11 mouse cellular contexts compared by ENCODE assay signal in genomic region chr8:118639606-118640005, GRCm38 (mm10).
A peak's percentile ranks its signal among the peaks of the same experiment; 100 is the strongest.
DNase-seq lines count a peak whose midpoint lies in the region; ATAC-seq and TF ChIP-seq lines count a peak whose summit lies in the region.
"Had no signal": no experiment of that assay in that cellular context is flagged by ENCODE, and none has a peak within 500 bp of the region (broad histone marks: within the 10 kb centered on the region; RNA-seq: fewer than 3 reads in every experiment).

No protein-coding gene starts in this region.

- no peak overlapping the region for H3K27ac ChIP-seq in forebrain, embryonic 14.5 days (ENCODE audit: low read depth, low read length)
- no peak overlapping the region for H3K27ac ChIP-seq in forebrain, embryonic 13.5 days
- H3K27ac ChIP-seq: heart, adult 2 months; lung, embryonic 15.5 days had no signal

- 75% methylated on average over 8 of the region's 8 CpGs for WGBS in forebrain, embryonic 14.5 days
- whole genome bisulfite sequencing in forebrain, embryonic 13.5 days = 88% methylated on average over 8 of the region's 8 CpGs

- H3K4me1 ChIP-seq in forebrain, embryonic 14.5 days (ENCODE audit: control insufficient read depth, insufficient read depth, low read length) = no peaks in the 10 kb centered on the region
- no peaks in the 10 kb centered on the region for H3K4me1 ChIP-seq in forebrain, embryonic 13.5 days
- H3K4me1 ChIP-seq: lung, embryonic 15.5 days had no signal

- ATAC-seq in forebrain, embryonic 14.5 days = no peak
- no peak for ATAC-seq in forebrain, embryonic 13.5 days

- H3K9ac ChIP-seq in forebrain, embryonic 14.5 days (ENCODE audit: low read length) = no peak overlapping the region
- no peak overlapping the region for H3K9ac ChIP-seq in forebrain, embryonic 13.5 days
- H3K9ac ChIP-seq: lung, embryonic 15.5 days had no signal

- H3K4me3 ChIP-seq in forebrain, embryonic 14.5 days (ENCODE audit: low read depth, low read length) = no peak overlapping the region
- no peak overlapping the region for H3K4me3 ChIP-seq in forebrain, embryonic 13.5 days
- H3K4me3 ChIP-seq: erythroblast, embryonic 14.5 days; heart, adult 2 months; lung, embryonic 15.5 days had no signal

- no peak overlapping the region for H3K4me2 ChIP-seq in forebrain, embryonic 14.5 days (ENCODE audit: low read length)
- no peak overlapping the region for H3K4me2 ChIP-seq in forebrain, embryonic 13.5 days
- H3K4me2 ChIP-seq: lung, embryonic 15.5 days had no signal

- DNase-seq in forebrain, embryonic 14.5 days (ENCODE audit: low spot score) = peak; percentile 62
- DNase-seq in kidney, postnatal 10 days = peak; percentile 14
- DNase-seq in kidney, adult 11 months = no peak
- DNase-seq in brain, embryonic 14.5 days (ENCODE audit: low read depth) = peak; percentile 75
- DNase-seq in gonadal fat pad, adult 2 months (ENCODE audit: low read depth) = peak; percentile 14
- no peak for DNase-seq in ovary, adult 18-20 months (ENCODE audit: low spot score)
- DNase-seq in layer of hippocampus, postnatal 14 days (ENCODE audit: low spot score in 2 of 2) = no peak

- no peak for TF ChIP-seq CTCF in brain, embryonic 14.5 days (IDR thresholded peaks at IDR 0.05; ENCODE audit: borderline replicate concordance, extremely low read depth, insufficient read depth, insufficient read length)

- no peaks in the 10 kb centered on the region for H3K9me3 ChIP-seq in forebrain, embryonic 14.5 days (replicated peaks; ENCODE audit: control insufficient read depth, low read length)
- no peaks in the 10 kb centered on the region for H3K9me3 ChIP-seq in forebrain, embryonic 13.5 days (replicated peaks)
- H3K9me3 ChIP-seq: lung, embryonic 15.5 days had no signal

- no peak for TF ChIP-seq POLR2A in brain, embryonic 14.5 days (IDR thresholded peaks at IDR 0.05; ENCODE audit: borderline replicate concordance, extremely low read depth, insufficient read depth, insufficient read length, poor library complexity, severe bottlenecking)

- H3K27me3 ChIP-seq in forebrain, embryonic 14.5 days (replicated peaks; ENCODE audit: control insufficient read depth, insufficient read depth, low read length) = no peaks in the 10 kb centered on the region
- no peaks in the 10 kb centered on the region for H3K27me3 ChIP-seq in forebrain, embryonic 13.5 days
- H3K27me3 ChIP-seq: lung, embryonic 15.5 days had no signal

- H3K36me3 ChIP-seq in forebrain, embryonic 14.5 days (ENCODE audit: control insufficient read depth, insufficient read depth, low read length) = no peaks in the 10 kb centered on the region
- no peaks in the 10 kb centered on the region for H3K36me3 ChIP-seq in forebrain, embryonic 13.5 days (ENCODE audit: poor library complexity, severe bottlenecking)
- H3K36me3 ChIP-seq: lung, embryonic 15.5 days had no signal

Comparison
In these comparisons a context has a peak if more than half of its experiments do, and no peak if none do; other contexts are left out.
1. DNase-seq: peak in forebrain, embryonic 14.5 days (single experiment), kidney, postnatal 10 days (single experiment), brain, embryonic 14.5 days (single experiment) and gonadal fat pad, adult 2 months (single experiment); none in kidney, adult 11 months (single experiment), ovary, adult 18-20 months (single experiment) and layer of hippocampus, postnatal 14 days (0 of 2).